Mouse (Mus musculus): ENCODE measurements at regions not wholly inside any gene's neighbourhood (a gene's known extent, or its start where the extent isn't known, plus 50 kb on each side); places are given as distances from the start of the nearest gene placed in this dataset.

DNA sequence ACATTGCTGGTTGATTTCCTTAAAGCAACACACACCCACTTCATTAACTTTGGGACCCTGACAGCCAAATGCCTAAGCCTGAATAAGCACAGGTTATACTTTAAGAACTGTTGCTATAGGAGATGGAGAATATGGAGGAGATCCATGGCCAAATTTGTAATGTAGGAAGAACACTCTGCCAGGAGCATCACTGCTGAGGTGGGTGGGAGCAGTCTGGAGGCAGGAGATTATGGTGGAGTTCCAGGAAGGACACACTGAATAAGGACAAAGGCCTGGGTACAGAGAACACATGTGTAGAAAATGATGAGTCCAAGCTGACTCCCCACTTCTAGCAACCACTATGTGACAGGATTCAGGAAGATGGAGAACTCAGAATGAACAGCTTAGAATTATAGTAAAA, 212.9 kb upstream of the Tmem45b start:
- TF ChIP-seq CTCF (conservative IDR thresholded peaks at IDR 0.05; ENCODE audit: low read length) (no peak), POU5F1 (IDR thresholded peaks at IDR 0.05; ENCODE audit: borderline replicate concordance, low read length) (no peak)
